Mouse (Mus musculus) C2C12 (cell line): Measurements from ENCODE around the gene A930017K11Rik. TPM values are rescaled to one million over a fixed set of nuclear protein-coding genes. Genes with fewer than 3 reads are reported as not detected.

Experiments
- H3K27me3 ChIP-seq: one replicate; pipeline ENCODE4 v1.6.1; 2011; ENCODE audit not compliant: control insufficient read depth, insufficient read depth, insufficient read length
- H3K36me3 ChIP-seq: one replicate; pipeline ENCODE4 v1.6.1; 2011; ENCODE audit not compliant: control insufficient read depth, insufficient read depth
- H3K4me3 ChIP-seq: one replicate; pipeline ENCODE4 v1.5.1; 2011; ENCODE audit warnings: mild to moderate bottlenecking, control low read depth; ENCODE audit not compliant: poor library complexity, insufficient read depth, severe bottlenecking
- H3K79me2 ChIP-seq: one replicate; pipeline ENCODE4 v1.6.1; 2011; ENCODE audit not compliant: control insufficient read depth, insufficient read depth
- H3K79me3 ChIP-seq: one replicate; pipeline ENCODE4 v1.6.1; 2011; ENCODE audit warnings: low read depth, control low read depth
- H3ac ChIP-seq: one replicate; pipeline ENCODE3; 2011; ENCODE audit warnings: low read depth; ENCODE audit not compliant: control insufficient read depth, insufficient read length
- CEBPB ChIP-seq: IDR thresholded peaks from one replicate; pipeline ENCODE4 v1.6.1; 2011; ENCODE audit warnings: low read depth, mild to moderate bottlenecking, control low read depth, moderate library complexity
- CTCF ChIP-seq: IDR thresholded peaks from one replicate; pipeline ENCODE4 v1.5.1; 2011; ENCODE audit not compliant: control insufficient read depth, insufficient read depth, insufficient read length
- FOSL1 ChIP-seq: IDR thresholded peaks from one replicate; pipeline ENCODE4 v1.8.0; 2011; ENCODE audit warnings: mild to moderate bottlenecking, low read length; ENCODE audit not compliant: poor library complexity, insufficient read depth, severe bottlenecking
- MAX ChIP-seq: IDR thresholded peaks from one replicate; pipeline ENCODE4 v1.6.1; 2011; ENCODE audit warnings: mild to moderate bottlenecking, control low read depth
- MYOD1 ChIP-seq: IDR thresholded peaks from one replicate; pipeline ENCODE4 v1.6.1; 2011; ENCODE audit warnings: low read depth; ENCODE audit not compliant: control insufficient read depth, insufficient read length
- MYOG ChIP-seq: IDR thresholded peaks from one replicate; pipeline ENCODE4 v1.6.1; 2011; ENCODE audit not compliant: control insufficient read depth, insufficient read length; ENCODE audit errors: extremely low read depth
- USF1 ChIP-seq: IDR thresholded peaks from one replicate; pipeline ENCODE4 v1.6.1; 2011; ENCODE audit warnings: low read depth, mild to moderate bottlenecking, control low read depth, moderate library complexity
- polyA plus RNA-seq: library from polyadenylated mRNA; unstranded; fragments of >200 nt; fragmentation: generic; extraction: Trizol; gene quantifications from one replicate; pipeline ENCODE4 v1.2.1, GENCODE M21; 2012; ENCODE audit warnings: missing spikeins

A930017K11Rik gene
- polyA plus RNA-seq, 1 experiment, result 0.02 TPM

DNA sequence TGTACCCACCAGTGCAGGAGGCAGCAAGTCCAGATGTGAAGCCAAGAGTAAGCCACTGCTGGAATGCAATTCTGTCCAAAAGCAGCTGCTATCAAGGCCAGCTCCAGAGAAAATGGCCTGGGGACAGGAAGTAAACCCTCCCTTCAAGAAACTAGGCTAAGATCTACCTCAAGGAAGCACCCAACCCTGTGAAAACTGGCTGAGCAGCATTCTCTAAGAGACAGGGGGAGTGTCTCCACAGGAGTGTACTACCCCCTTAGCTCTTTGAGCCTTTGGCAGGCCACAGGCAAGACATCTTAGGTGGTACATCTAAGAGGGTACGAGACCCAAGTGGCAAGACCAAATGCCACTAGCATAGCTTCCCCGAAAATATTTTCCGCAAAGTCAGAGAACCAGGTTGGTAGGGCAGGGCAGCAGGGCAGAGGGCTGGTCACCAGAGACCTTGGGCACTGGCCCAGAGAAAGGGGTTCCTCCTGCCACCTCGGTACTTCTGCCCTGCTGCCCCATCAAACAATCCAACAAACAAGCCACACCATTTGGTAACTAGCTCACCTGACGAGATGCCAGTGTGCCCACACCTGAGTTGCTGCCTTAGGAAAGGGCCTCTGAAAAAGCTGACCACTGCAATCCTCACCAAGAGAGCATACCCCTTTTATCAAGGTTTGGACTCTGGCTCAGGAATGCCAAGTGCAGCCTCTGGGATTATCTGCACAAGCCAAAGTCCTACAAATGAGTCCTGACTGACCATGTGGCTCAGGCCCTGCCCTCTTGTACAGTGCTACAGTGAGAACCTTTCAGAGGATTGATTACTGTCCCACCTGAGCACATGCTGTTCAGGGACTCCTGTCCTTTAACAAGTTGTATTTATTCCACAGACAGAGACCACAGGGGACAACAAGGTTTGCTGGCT lies 27.7 kb upstream of the A930017K11Rik start:
- TF ChIP-seq CEBPB, result no peak
- TF ChIP-seq CTCF, result no peak
- no peak for TF ChIP-seq MYOD1
- TF ChIP-seq FOSL1, result no peak
- no peak for TF ChIP-seq MYOG
- no peak for TF ChIP-seq USF1
- TF ChIP-seq MAX, result no peak
- peaks cover 99% of the 10 kb centered on the region for H3K79me2 ChIP-seq

DNA sequence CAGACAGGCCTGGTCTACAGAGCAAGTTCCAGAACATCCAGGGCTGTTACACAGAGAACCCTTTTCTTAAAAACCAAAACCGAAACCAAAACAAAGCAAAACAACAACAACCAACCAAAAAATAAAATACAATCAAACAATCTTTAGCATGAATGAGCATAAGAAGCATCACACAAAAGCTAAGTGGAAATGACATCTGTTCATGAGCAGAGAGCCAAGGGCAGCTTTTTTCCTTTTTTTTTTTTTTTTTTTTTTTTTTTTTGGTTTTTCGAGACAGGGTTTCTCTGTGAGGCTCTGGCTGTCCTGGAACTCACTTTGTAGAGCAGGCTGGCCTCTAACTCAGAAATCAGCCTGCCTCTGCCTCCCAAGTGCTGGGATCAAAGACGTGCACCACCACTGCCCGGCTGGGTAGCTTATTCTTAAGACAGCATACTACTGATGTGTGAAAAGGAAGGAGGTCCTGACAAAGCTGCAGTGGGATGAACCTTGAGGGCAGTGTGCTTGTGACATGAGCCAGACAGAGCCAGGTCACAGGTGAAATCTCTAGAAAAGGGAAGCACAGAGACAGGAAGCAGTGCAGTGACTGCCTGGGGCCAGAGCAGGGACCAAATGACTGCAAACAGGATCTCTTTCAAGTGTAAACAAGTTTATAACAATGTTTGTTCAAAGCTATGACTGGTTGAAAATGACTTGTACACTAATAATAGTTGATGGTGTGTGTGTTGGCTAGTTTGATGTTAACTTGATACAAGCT lies 18.8 kb upstream of the A930017K11Rik start:
- H3ac ChIP-seq, result no peak overlapping the region
- H3K79me2 ChIP-seq, result peaks cover 96% of the 10 kb centered on the region
- peaks cover 33% of the 10 kb centered on the region for H3K79me3 ChIP-seq
- H3K4me3 ChIP-seq, result no peak overlapping the region
- no peaks in the 10 kb centered on the region for H3K27me3 ChIP-seq
- no peaks in the 10 kb centered on the region for H3K36me3 ChIP-seq
- TF ChIP-seq CEBPB (no peak), MYOG (no peak), CTCF (no peak), USF1 (no peak), MAX (no peak), FOSL1 (no peak), MYOD1 (no peak)

More for the DNA sequence above, 27.7 kb upstream of the A930017K11Rik start:
- Histone ChIP-seq H3K36me3 (no peaks in the 10 kb centered on the region), H3ac (no peak overlapping the region), H3K4me3 (no peak overlapping the region), H3K27me3 (no peaks in the 10 kb centered on the region), H3K79me3 (peaks cover 79% of the 10 kb centered on the region)

DNA sequence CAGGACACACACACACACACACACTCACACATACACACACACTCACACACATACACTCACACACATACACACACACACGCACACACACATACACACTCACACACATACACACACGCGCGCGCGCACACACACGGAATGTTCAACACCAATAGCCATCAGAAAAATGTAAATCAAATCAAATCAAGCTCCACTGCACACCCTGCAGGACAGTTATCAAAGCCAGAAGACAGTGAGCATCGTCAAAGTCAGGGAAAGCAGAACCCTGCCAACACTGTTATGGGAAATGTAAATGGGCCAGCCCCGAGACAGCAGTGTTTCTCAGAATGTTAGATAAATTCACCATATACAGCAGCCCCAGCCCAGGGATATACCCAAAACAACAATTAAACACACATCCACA lies 18.1 kb upstream of the A930017K11Rik start:
- no peaks in the 10 kb centered on the region for H3K27me3 ChIP-seq
- peaks cover 90% of the 10 kb centered on the region for H3K79me2 ChIP-seq
- H3K36me3 ChIP-seq, result peaks cover 3% of the 10 kb centered on the region
- H3K4me3 ChIP-seq, result no peak overlapping the region
- no peak for TF ChIP-seq MAX
- no peak for TF ChIP-seq CEBPB
- TF ChIP-seq MYOD1, result no peak
- TF ChIP-seq MYOG, result no peak
- TF ChIP-seq USF1, result no peak
- no peak for TF ChIP-seq FOSL1
- no peak for TF ChIP-seq CTCF
- no peak overlapping the region for H3ac ChIP-seq
- peaks cover 29% of the 10 kb centered on the region for H3K79me3 ChIP-seq

DNA sequence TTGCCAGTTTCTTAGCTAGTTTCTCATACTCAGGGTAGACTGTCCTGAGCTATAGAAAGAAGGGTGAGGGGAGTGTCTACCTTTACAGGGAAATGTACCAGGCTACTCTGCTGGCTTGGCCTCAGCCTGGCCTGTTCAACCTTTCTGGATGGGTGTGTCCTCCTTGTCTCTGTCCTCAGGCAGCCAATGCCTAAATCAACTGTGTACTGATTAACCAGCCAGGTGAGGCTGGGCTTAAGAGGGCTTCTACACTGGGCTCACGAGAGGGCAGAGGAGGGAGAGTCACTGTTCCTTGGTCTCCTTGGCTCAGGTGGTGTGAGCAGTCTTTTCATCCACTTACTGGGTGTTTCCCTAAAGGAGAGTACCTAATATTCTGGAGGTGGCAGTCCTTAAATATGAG lies 15.8 kb upstream of the A930017K11Rik start:
- Histone ChIP-seq H3K79me3 (peaks cover 24% of the 10 kb centered on the region), H3K79me2 (peaks cover 69% of the 10 kb centered on the region), H3K4me3 (no peak overlapping the region), H3ac (no peak overlapping the region), H3K36me3 (peaks cover 3% of the 10 kb centered on the region), H3K27me3 (no peaks in the 10 kb centered on the region)
- TF ChIP-seq USF1 (no peak), CEBPB (no peak), CTCF (no peak), MYOD1 (no peak), FOSL1 (no peak), MAX (no peak), MYOG (no peak)

DNA sequence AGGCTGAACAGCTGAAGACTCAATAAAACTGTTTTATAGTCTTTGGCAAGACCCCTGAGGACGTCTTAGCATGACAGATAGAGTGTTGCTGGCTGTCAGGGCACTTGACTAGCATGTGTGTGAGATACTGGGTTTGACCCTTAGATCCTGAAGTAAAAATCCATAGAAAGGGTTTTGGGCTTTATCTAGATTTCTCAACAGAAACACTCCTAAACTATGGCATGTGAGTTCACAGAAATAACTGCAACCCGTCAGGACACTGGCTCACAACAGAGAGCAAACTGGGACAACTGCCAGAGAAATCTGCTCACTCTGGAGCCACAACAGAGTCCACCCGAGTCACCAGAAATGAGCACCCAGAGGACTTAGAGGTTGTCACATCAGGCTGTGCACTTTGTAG lies 15.3 kb upstream of the A930017K11Rik start:
- TF ChIP-seq MYOD1, result no peak
- TF ChIP-seq MAX, result no peak
- TF ChIP-seq USF1, result no peak
- no peak for TF ChIP-seq CTCF
- TF ChIP-seq MYOG, result no peak
- TF ChIP-seq FOSL1, result no peak
- no peak for TF ChIP-seq CEBPB
- Histone ChIP-seq H3K4me3 (no peak overlapping the region), H3K79me2 (peaks cover 64% of the 10 kb centered on the region), H3K27me3 (no peaks in the 10 kb centered on the region), H3ac (no peak overlapping the region), H3K36me3 (peaks cover 3% of the 10 kb centered on the region), H3K79me3 (peaks cover 24% of the 10 kb centered on the region)

DNA sequence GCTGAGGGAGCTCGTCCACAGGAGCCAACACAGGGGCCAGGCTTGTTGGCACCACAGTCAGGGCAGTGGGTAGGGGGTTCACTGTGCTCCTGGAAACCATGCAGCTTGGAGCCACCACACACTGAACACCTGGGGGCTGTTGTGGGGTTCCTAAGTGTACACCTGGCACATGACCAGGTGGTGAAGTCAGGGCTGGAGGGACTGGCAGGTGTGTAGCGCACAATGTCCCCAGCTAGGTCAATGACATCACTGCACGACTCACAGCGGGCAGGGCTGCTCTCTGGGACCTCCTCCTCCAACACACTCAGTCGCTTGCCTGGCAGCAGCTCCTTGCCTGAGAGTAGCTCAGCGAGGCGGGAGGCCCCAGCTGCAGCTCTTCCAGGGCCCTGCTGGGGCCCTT lies 11.9 kb upstream of the A930017K11Rik start:
- TF ChIP-seq FOSL1, result no peak
- TF ChIP-seq MAX, result no peak
- no peak for TF ChIP-seq USF1
- TF ChIP-seq CEBPB, result no peak
- TF ChIP-seq CTCF, result no peak
- TF ChIP-seq MYOD1, result no peak
- no peak for TF ChIP-seq MYOG
- no peak overlapping the region for H3ac ChIP-seq
- H3K79me2 ChIP-seq, result peaks cover 30% of the 10 kb centered on the region
- H3K36me3 ChIP-seq, result peaks cover 3% of the 10 kb centered on the region
- H3K27me3 ChIP-seq, result no peaks in the 10 kb centered on the region
- peaks cover 12% of the 10 kb centered on the region for H3K79me3 ChIP-seq
- no peak overlapping the region for H3K4me3 ChIP-seq
